Mouse (Mus musculus): ENCODE measurements at regions not wholly inside any gene's neighbourhood (a gene's known extent, or its start where the extent isn't known, plus 50 kb on each side); places are given as distances from the start of the nearest gene placed in this dataset.

DNA sequence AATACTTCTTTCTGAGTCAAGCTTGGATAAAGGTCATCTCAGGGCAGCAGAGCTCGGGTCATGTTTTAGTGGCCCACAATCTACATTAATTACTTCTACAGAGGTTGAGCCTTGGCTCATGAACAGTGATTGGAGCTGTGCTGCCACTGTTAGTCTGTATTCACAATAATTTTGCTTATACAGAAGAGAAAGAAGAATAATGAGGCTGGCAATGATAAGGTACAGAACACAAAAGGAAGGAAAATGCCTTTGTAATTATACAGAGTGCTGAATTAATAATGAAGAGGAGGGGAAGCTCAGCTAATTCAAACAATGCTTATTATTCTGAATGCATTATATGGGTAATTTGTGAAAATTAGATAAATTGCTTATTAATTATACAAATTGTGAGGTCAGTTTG lies 573.9 kb upstream of the Cblb start:
- in situ Hi-C loops (cut with MboI, MseI): no loop called here

DNA sequence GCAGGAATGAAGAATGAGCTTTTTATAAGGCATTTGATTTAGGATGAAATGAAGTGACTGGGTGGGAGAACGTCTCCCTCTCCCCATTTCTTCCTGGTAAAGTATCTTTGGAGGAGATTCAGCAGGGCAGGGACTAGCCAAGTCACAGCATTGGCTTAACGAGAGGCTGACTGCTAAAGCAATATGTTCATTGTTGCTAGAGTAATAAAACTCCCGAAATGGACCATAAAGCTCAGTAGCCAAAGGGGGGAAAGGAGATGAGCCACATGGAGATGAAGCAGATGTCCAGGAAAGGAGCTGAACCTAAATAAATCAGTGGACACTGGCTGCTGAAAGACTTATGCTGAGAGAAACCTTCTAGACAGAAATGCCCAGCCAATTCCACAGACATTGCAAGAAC lies 555.3 kb upstream of the Cblb start:
- in situ Hi-C loops (cut with MboI, MseI): no loop called here

DNA sequence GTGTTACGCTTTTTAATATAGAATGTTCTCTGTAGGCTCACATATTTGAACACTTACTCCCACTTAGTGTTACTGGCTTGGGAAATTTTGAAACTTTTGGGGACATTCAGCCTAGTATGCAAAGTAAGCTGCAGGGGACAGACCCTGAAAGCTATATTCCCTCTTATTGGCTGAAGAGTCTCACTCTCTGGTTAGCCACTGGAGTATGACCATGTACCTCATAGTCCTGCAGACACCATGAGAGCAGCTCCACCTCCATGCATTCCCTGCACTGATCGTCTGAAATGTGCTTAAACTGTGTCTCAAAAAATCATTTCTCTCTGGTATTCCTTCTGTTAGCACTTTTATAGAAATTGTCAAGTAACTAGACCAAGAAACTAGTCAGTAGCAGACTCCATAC lies 534.9 kb upstream of the Cblb start:
- in situ Hi-C loops (cut with MboI, MseI): loop anchor here (10.0 kb wide), 1 partner anchor 799 kb away; no protein-coding TSS in a partner anchor

DNA sequence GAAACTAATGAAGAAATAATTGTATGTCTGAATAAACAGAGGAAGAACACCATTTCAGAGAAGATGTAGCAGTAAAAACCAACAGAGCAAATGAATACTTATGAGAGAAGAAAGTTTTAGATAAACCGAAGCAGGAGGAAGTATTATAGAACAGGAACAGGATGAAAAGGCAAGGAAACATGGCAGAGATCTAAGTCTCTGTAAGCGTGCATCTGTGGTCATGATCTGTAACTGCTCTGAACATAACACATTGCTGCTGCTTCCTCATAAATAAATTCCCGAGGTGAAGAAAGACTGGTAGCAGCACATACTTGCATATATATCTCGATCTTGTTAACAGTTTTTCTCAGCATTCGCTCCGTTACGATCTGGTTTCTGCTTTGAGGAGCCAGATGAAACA lies 533.2 kb upstream of the Cblb start:
- in situ Hi-C loops (cut with MboI, MseI): loop anchor here (10.0 kb wide), 1 partner anchor 797 kb away; no protein-coding TSS in a partner anchor

DNA sequence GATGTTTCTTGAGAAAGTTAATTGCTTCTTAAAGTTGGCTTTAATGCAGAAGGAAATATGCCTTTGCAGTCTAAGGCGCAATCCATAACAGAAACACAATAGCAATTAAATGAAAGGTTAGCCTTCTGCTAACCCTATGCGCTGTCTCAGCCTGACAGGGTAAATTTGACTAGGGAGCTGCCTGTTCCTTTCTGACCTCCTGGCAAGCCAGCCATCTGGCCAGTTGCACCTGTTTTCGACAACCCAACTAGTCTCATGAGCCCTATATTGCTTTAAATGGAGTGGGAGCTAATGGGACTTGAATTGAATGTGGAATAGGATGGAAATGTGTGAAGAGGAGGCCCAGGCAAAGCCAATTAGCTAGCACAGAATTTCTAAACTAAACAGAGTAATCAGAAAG lies 513.9 kb upstream of the Cblb start:
- in situ Hi-C loops (cut with MboI, MseI): no loop called here

DNA sequence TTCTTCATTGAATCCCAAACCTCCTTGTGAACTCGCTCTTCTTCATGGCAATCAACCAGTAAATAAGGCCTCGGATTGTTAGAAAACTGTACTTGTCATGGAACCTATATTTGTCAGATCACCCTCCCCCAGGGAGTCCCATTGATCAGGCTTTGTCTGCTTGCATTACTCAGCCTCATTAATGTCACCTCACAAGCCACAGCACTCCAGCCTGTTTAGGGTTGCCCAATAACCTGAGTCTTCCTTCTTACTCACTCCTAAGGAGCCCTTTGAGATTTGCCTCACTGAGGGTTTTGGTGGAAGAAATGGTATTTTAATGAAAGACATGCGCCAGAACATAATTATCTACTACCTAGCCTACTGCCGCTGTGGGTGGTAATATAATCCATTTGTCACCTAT lies 510.3 kb upstream of the Cblb start:
- in situ Hi-C loops (cut with MboI, MseI): no loop called here

DNA sequence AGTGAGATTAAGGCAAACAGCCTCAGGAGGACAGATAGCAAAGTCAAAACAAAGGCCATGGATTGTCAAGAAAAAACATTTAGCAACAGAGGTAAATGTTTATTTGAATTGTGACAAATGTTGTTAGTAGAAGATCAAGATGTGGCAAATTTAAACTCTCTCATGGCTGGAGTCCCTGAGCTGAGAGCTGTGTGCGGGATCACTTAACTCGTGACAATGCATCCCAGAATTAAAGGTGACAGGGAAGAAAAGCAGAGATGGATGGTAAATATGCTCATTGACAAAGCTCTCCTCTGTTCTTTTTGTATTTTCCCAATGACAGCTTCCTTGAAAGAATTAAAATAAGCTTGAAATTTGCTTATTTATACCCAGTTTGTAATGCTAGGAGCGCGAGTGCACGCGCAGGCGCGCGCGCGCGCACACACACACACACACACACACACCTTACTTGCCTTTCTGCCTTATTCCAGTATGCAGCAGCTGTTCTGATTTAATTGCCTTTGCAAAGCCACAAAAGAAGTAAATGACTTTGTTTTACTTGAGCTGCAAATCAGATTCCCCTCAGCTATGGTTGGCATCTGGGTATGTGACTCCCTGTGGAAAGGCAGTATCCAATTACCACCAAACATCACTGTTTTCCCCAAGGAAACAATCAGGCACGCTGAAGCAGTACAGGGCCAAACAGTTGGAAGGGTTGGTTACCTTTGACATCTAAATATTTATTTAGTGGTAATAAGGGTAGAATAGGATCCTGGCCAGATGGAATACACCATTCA lies 509.5 kb upstream of the Cblb start:
- in situ Hi-C loops (cut with MboI, MseI): no loop called here

DNA sequence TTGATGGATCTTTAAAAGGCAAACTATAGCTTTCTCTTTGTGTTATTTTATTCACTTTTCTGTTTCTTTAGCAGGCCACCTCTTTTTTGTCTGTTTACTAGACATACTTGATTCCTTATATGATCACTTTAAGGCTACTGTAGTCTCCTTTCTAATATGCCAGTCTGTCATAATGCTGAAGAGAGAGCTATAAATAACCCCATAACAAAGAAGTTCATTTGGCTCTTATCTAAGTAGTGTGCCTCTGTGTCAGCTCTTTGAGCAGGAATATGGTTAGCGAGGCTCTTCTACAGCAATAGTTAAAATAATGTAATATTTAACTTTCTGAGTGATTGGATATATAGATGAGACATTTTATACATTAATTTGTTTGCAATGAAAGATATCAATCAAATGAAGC lies 507.0 kb upstream of the Cblb start:
- in situ Hi-C loops (cut with MboI, MseI): no loop called here

DNA sequence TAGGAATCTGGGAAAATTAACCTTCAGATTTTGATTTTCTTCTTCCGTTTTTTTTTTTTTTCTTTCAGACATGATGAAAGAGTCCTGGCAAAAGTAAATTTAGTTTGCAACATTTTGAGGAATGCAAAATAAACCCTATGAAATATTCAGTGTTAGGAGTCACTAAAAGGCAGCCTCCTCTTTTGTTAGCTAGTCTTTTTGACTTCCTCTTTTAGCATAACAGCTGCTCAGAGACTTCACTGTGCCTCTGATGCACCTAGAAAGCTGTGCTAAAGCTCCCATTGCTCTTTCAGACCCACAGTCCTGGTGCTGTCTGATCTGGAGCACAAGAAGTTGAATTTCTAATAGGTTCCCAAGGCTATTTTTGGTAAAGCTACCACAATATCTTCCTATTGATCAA lies 498.5 kb upstream of the Cblb start:
- in situ Hi-C loops (cut with MboI, MseI): no loop called here

DNA sequence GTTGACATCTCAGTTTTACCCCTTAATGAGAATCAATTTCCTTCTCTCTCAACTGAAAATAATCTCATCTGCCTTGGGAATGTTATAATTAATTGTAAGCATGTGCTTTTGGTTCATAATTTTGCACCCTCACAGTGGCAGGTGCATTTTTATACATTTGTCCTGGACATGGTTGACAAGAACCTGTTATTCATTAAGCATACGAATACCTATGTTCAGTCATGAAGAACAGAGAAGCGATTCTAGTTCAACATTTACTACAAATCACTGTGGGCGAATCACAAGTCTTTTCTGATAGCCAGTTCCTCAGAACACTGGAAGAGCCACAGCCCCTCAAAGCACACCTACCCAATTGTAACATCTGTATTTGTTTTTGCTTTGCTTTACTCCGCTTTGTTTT lies 487.3 kb upstream of the Cblb start:
- in situ Hi-C loops (cut with MboI, MseI): no loop called here

DNA sequence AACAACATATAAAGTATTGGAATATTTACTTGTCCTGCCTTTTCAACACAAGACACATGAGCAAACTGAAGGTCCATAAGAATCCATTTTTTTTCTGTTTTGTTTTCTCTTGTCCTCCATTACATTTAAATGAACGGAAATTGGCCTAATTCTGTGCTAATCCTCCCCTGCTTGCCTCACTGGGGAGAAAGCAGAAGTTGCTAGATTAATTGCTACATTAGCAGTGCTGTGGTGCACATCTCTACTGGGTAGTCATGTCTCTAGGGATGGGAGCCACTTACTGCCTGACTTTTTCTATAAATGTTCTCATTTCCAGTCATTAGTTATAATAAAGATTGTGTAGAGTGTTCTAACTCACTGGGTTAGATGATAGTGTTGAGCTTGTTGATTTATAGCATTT lies 484.0 kb upstream of the Cblb start:
- in situ Hi-C loops (cut with MboI, MseI): no loop called here

DNA sequence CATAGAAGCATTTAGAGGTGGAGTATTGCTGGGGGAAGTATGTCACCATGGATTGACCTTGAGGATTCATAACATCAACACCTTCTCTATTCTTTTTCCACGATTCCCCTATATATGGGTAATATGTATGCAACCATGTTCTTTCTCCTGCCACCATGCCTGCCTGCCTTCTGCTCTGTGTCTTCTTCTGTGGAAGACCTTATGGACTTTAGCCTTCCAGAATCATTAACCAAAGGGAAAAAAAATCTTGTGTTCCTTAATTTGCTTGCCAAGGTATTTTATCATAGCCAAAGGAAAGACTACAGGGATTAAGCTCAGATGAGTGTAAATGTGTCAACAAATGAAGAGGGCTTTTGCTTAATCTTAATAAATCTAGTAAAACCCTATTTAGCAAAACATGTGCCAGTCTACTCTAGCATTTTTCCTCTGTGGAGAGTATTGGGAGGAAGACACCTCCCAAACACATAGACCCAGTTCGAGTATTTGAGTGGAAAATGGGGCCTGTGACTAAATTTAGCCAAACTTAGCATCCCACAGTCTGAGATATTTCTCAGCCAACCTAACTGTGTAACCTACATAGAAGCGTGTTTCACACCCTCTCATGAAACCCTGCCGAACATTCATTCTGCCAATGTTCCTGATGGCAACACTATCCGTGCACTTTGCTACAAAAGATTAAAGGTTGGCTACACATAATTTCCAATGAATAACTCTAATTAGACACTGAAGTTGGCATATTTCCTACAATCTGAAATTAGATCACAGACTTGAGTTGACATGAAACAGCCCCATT lies 468.0 kb upstream of the Cblb start:
- in situ Hi-C loops (cut with MboI, MseI): no loop called here

DNA sequence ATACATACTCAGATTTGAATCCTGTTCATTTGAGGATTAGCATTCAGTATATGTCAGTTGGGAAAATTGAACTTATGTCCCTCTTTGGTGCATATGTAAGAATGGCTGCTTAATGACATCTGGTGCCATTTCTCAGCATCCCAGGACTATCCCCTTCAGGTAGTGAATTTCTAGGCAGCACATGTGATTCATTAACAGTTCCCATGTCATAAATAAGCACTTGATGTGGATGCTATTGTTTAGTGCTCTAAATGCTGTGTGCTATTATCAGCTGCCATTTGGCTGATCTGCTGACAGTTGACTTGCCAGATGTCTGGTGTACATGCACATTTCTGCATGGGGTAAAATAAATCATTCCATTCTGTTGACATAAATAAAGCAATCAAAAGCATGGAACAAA lies 467.0 kb upstream of the Cblb start:
- in situ Hi-C loops (cut with MboI, MseI): no loop called here

DNA sequence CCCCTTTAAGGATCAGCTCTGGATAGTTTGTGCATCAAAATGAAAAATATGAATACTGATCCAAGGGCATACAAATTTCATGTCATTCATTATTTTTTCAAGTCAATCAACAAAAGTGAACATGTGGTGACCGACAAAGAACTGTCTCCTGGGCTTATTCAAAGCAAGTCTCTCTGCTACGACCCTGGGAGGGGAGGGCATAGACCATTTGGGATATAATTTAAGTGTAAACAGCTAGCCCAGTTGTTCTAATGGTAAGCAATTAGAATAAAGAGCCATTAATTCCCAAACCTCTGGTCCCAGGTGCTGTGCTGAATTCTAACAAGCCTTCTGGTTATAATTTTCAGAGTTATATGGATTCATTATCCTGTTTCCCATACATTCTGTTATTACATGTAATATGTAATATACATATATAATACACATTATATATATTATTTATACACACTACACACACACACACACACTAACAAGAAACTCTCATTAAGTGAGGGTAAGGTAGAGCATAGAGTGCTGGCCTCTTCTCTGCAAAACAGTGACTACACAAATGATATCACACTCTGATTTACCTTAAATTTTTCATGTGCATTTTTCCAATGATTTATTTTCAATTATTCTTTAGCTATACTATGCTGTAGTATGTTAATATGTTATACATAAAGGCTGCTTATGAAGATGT lies 453.0 kb upstream of the Cblb start:
- in situ Hi-C loops (cut with MboI, MseI): no loop called here

DNA sequence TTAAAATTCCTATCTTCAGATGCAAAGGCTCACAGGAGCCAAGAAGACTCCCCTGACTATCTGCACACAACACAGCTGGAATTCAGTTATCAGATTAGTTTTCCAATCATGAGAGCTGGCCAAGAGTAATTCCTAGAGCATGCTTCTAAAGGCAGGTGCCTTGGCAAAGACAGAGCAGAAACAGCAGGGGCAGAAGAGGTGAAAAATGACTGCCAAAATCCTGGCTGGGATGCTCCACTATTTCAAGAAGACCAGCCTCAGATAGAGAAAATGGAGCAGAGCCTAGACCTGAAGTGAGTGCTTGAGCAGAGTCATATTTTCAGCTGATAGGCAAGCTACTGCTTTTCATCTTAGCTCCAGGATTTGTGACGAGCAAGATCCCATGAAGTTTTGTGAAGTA lies 450.5 kb upstream of the Cblb start:
- in situ Hi-C loops (cut with MboI, MseI): no loop called here

DNA sequence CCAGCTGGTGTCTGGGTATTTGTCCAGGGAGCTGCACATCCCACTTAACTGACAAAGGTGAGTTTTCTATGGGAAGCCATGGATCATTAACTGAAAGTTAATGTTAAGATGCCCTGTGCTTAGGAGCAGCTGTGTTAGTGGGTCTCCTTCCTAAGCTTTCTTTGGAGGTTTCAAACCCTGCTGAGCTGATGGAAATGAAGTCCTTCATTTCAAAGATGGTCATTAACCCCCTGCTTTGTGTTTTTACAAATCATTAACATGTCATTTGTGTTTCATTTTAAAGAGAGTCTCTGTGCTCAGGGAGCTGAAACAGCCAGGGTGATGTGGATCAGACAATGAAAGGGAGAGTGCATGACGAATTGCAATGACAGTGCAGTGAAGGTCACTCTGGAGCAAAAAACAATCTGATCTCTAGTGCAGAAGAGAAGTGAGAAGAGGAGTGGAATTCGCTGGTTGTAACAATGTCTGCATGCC lies 441.1 kb upstream of the Cblb start:
- in situ Hi-C loops (cut with MboI, MseI): no loop called here

DNA sequence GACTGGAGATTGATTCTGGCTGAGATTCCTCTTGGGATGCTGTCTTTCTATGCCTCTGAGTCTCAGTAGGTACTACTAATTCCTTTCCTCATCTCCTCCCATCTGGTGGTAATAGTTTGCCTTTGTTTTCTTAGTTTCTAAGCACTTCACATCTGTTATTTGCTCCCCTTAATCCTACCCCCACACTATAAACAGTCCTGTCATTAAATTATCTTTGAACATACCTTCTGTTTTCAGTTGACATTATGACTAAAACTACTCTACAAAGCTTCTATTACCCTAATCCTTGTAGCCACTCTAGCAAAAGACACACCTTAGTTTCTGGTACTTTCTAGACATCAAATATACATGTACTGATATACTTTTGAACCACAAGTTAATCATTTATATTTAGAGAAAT lies 413.4 kb upstream of the Cblb start:
- in situ Hi-C loops (cut with MboI, MseI): no loop called here

DNA sequence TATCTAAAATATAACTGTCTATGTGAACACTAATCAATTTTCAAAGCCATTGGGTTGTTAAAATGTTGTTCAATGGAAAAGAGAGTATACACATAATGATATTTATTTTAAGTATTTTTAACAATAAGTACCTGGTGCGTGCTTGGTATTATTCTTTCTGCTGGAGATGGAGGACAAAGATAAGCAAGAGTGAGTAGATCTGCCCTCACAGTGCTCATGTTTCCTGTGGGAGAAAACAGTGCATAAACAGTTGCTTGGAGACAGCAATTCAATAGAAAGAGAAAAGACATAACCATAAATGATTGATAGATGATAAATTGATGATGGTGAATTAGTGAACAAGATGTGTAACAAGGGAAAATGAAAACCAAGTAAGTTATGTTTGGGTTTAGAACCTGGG lies 384.4 kb upstream of the Cblb start:
- in situ Hi-C loops (cut with MboI, MseI): no loop called here

DNA sequence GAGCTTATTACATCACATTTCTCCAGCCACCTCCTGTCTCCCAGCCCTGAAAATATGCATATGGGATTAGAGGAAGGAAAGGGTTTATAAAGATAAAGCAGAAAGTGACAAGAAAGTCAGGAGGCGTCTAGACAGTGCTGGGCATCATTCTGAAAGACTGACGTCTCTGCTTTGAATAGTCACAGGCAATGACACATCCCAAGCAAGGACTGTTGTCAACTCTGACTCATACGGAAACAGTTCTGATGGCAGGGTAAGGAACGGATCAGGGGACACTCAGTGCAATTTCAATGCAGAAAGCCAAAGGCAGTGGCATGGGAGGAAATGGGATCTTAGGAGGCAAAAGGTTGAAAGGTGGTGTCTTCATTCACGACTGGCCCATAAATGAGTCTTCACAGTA lies 380.9 kb upstream of the Cblb start:
- in situ Hi-C loops (cut with MboI, MseI): no loop called here

DNA sequence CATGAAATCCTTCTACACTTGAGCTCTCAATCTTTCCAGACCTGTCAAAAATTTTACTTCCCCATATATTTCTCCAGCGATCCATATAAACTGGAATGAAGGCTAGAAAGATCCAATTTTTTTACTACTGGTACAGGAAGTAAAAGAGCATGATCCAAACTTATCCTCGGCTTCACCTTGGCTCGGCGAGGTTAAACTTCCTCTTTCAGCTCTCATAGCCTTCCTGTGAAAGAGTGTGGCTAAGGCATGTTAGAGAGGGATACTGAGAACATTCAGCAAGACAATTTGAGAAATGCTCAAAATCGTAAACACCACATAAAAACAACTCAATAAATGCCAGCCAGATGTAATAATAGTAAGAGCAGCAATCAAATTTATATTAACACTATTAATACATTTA lies 380.3 kb upstream of the Cblb start:
- in situ Hi-C loops (cut with MboI, MseI): no loop called here

DNA sequence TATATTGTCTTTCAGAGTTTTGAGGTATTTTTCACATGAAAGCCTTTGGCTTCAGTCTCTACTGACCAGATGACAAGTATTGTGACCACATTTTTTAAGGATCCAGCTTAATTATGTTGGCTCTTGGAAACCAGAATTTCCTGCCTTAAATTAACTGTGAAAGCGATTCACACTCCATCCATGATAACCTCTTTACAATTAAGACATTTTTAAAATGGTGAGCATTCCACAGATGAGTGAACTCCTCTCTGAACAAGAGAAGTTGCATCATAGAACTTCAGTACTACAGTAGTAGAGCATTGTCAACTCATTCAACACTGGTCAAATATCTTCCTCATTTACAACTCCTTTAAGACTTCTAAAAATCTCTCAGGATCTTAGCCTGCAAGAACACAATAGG lies 369.3 kb upstream of the Cblb start:
- in situ Hi-C loops (cut with MboI, MseI): loop anchor here (10.0 kb wide), 1 partner anchor 347 kb away; no protein-coding TSS in a partner anchor

DNA sequence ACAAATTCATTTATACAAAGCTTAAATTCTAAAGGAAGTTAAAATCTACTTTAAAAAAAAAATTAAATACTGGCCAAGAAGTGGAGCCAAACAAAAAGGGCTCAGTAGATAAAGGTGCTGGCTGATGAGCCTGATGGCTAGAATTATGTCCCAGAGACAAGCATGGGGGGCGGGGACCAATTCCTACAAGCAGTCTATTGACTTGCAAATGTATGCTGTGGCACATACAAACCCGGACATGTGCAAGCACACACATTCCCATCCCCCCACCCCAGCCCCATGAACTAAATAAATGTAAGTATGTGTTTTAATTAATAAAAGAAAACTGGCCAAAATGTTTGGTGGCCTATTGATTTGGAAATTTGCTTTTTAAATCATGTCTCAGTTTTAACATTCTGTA lies 366.7 kb upstream of the Cblb start:
- in situ Hi-C loops (cut with MboI, MseI): loop anchor here (10.0 kb wide), 1 partner anchor 350 kb away; no protein-coding TSS in a partner anchor

Measured in T-helper 1 cell (primary cell).